Mouse (Mus musculus) cerebellum, adult 8-10 months (tissue): ENCODE measurements around the gene Prkn.

Experiments
- DNase-seq: peaks from one replicate; pipeline ENCODE4 v3.0.0; 2022

Gene Prkn

DNA sequence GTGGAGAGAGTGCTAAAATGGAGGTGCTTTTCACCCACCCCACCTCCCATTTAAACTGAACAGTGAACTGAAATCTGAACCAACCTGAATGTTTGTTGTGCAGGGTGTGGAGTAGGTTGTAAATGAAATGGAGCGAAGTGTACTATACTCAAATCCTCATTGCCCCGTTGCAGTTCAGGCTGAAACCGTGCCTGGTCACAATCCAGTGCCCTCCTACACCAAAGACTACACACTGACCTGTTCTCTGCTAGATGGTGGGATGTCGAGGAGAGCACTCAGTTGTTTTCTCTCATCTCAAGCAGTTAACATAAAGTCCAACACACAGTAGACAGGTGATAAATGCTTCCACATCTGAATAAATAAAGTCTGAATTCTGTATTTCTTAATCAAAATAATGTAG lies 574.1 kb downstream of the Prkn start:
- no peak for DNase-seq

DNA sequence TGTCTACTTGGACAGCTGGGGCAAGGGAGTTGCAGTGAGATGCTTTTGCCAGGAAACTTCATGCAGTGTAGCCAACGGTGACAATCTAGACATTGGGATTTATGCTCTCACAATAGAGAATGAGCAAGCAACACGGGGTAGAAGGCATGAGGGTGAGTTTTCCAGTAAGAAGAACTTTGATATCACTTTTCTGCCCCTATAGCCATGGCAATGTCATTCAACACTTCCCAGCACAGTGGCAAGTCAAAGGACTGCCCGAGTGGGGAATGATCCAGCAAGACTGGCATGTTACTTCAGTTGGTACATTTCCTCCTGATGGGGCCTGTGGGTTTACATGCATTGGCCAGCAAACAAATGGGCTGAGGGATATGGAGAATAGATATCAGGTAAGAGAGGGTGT lies 577.0 kb downstream of the Prkn start:
- no peak for DNase-seq

DNA sequence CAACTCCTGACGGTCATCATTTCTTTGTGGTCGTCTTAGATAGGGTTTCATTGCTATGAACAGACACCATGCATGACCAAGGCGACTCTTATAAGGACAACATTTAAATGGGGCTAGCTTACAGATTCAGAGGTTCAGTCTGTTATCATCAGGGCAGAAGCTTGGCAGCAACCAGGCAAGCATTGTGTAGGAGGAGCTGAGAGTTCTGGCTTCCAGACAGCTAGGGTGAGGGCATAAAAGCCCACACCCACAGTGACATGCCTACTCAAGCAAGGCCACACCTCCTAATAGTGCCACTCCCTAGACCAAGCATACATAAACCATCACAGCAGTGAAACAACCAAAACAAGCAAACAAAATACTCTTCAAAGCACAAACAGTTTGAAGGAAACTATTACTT lies 579.3 kb downstream of the Prkn start:
- DNase-seq: no peak

DNA sequence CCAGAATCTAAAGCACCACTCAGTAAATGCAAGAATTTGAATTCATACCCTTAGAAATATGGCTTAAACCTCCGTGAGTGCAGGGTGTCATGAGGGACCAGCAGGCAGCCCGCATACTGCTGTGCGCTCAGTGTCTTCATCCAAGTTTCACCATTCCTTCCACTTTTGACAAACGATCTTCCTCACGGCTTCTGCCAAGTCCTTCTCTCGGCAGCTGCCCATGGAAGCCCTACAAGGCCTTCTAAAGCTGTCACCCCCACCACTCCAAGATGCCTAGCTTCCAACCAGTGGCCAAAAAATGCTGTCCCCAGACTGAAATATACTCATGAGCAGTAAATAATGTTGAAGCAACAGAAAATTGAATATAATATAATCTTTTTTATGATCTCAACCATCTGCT lies 580.7 kb downstream of the Prkn start:
- peak; percentile 17 for DNase-seq

DNA sequence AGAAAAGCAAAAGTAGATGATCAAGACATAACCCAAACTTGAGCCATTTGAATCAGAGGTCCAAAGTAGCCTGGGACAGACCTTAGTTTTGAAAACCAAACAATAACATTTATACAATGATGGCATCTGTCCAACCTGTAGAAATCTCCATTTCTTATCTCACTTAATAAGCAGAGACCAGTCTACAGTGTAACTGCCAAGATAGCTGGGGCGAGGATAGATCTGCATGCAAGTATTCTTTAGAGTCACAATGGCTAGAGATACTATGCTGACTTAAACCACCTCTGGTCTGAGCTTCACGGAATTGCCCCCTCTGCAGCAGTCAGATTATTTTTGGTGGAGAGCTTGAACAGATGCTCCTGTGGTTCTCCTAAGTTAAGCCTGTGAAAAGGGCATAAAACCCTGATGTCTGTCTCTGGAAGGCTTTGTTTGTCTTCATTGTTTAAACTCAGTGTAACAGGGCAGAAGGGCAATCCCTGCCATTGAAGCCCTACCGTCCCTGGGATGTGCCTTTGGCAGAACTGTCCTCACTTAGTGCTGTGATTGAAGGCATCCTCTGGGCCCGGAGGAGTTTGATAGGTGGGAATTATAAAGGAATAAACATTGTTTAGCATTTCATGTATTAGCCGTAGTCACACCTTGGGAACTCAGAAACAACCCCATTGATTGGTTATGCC lies 581.2 kb downstream of the Prkn start:
- DNase-seq: no peak

DNA sequence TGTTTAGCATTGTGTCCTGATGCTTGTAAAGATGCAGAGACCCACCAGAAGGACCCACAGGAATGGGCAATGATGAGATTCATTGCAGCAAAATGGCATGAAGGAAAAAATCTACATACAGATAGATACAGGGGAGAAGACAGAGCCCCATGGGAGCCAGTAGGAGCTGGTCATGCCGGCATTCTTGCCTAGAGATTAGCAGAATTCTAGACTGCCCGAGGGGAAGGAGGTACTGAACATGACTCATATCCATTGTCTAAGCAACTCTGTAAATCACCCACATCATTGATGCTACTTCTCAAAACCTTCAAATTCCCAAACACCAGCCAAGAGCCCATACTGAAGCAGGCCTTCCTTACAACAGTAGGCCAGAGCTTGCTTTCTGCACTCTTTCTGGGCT lies 591.1 kb downstream of the Prkn start:
- DNase-seq: no peak

DNA sequence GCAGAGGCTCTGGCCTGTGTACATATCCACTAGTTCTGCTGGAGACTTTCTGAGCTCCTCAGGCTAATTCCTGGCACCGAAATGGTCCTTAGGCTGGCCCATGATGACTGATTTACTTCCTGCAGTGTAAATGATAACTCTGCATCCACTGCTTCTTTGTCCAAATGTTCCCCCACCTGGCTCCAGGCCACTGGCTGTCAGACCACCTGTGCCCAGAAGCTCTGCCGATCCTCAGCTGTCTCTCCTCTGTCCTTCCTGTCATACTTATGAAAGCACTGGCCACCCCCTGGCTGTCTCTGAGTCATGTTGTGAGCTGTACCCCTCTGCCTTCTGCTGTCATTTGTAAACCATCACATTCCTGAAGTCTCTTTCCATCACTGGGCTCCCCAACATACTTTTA lies 592.4 kb downstream of the Prkn start:
- DNase-seq: no peak

DNA sequence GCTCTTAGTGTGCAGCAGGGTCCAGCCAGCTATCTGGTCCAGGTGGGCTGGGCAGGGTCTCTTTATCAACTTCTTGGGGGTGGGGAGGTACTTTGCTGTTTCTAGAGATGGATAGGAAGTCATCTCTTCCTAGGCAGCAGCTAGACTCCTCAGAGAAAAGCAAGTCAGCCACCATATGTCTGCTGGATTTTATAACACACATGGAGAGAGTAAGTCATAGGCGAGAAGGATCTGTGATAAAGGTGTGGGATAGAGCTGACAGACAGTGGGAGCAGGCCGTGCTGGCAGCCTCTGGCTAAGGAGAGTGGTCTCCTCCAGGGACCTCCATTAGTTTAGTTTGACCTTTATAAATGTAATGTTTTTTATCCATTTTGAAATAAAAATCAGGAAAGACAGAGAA lies 622.5 kb downstream of the Prkn start:
- DNase-seq: no peak

DNA sequence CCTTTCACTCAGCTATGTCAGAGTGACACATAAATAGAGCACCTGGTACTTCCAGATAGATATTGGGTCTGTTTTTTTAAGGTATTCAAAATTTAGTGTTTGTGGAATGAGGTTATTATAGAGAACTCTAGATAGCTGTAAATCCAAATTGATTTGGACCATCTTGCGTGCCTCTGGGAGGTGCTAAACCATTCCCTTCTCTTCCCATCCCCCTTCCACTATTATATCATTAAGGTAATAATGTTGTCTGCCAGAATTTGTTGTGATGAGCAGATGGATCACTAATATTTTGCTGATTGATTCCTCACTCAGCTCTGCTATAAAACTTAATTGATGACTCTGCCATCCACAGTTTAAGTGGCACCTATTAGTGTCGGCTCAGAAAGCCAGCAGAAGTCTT lies 625.9 kb downstream of the Prkn start:
- DNase-seq: no peak

DNA sequence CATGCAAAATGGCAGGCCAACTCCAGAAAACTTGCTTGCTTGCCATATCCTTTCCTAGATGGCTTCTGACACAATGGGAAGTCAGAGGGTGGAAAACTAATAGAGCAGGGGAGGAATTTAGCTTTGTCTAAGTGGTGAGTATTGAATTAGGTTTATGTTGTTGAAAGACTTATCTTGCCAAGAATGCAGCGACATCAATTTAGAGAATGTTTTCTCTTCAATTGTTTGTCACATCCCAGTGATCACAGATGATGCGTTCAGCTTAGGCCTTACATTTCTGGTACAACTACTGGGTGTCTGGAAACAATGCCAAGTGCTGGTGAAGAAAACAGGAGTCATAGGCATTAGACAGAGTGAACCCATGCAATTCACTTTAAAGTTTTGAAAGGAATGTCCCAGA lies 628.4 kb downstream of the Prkn start:
- DNase-seq: no peak

DNA sequence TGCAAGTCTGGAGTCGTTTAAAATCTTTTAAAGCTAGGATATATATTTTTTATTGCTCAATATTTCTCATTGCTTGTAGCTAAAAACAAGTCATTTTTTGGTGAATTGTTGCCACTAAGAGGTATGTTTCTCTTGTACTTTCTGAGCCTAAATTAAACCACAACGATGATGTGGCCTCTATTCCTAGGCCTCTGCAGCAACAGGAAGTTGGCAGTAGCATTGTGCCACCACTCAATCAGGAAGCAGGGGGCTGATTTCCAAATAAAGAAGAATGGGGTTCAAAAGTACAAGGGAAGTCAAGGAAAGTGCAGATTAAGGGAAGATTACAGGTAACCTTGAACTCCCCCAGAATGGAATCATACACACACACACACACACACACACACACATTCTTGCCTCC lies 642.8 kb downstream of the Prkn start:
- no peak for DNase-seq

DNA sequence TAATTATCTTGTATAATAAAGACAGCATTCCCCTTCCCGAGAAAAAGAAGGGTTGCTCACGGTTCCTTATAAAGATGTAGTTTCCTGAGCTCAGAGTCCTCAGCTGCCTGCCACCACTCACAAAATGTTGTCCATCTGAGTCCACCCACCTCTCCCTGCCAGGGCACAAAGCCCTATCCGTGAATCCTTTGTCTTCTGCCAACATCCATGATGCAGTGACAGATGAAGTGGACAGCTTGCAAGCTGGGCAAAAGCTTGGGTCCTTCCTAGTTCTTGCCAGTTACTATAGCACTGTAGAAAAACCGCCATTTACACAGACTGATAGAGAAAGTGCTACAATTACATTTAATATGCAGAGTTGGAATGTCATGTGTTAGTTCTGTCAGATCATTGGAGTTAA lies 649.9 kb downstream of the Prkn start:
- DNase-seq: peak; percentile 63

DNA sequence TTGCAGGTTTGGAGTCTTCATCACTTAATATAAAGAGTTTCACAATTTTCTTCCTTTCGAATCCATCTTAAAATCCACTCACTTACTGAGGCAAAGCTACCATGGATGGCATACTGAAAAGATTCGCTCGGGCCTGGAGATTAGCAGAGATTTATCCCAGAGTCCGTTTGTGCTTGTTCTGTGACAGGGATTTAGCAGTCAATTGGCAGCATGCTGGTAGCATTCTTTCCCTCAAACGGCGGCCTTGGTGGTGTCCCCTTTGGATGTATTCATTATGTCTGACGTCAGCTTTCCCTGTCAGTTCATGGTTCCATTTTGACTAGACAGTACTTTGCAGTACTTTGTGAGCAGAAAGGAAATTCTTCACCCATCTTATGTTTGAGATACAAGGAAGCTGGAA lies 662.4 kb downstream of the Prkn start:
- DNase-seq: no peak

DNA sequence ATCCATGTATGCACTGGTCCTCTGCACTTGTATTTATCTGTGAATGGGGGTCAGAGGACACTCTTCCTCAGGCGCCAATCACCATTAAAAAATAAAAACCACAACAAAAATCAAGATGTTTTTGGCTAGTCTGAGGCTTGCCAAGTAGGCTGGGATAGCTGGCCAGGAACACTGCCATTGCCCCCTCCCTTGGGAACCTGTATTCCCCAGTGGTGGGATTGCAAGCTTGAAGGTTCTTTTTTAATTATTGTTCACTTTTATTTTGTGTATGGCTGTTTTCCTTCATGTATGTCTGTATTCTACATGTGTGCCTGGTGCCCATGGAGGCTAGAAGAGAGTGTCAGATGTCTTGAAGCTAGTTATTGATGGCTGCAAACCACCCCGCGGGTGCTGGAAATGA lies 664.3 kb downstream of the Prkn start:
- DNase-seq: no peak

DNA sequence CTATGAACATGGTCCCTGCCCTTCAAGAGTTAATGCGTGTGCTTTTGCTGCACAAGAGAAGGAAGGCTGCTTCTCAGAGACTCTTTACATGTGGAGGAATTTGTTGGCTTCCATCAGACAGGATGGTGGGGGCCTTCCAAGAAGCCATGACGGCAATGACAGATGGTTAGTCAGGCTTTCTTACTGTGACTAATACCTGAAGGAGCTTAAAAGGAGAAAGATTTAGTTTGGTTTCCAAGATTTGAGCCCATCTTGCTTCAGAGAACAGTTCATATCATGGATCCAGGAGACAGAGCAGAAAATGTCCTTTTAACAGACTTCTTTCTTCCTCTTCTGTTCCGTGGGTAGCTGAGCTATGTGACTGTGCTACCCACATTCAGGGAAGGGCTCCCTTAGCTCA lies 666.9 kb downstream of the Prkn start:
- DNase-seq: no peak

DNA sequence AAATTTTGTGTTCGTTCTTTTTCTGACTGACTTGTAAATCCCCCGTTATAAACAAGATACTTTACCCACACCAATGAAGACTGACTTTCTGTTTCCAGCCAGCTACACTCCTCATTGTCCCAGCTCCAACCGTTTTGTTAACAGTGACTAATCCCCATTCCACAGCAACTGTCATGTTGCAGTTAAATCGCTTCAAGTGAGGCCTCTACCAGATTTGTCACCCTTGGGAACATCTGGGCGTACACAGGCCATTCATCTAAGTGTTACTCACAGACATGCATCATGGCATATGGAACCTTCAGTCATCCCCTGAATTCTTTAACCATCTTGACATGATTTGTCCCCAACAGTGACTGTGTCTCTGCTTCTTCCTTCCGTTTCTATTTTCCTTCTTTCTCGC lies 669.9 kb downstream of the Prkn start:
- DNase-seq: no peak

DNA sequence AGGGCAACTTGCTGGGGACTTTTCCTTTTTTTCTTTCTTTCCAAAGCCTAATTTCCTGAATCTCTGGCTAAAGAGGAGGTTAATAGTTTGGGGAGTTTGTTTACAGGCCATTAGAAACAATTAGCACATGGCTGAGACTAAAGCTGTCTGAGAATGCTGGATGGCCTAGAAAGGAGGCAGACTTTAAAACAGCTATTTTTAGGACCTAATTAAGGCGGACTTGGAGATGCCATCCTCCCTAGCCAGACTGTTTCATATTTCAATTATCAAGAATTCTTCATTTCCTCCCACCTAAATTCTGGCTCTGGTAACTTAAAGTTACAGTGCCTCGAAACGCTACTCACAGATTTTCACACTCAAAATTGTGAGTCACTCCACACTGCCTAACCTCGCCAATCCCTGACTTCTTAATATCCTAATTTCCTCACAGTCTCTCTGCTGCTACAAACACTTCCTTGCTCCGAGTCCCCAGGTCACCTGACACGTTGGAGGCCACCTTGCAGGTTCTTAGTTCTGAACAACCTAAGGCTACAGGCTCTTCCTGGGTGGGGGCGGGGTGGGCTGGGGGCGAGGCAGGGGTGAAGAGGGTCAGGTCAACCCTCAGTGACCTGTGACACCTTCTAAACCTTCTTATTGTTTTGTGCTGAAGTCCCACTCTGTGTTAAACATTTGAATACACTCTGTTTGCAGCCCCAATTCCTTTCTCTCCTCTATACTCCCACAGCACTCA lies 674.0 kb downstream of the Prkn start:
- DNase-seq: no peak

DNA sequence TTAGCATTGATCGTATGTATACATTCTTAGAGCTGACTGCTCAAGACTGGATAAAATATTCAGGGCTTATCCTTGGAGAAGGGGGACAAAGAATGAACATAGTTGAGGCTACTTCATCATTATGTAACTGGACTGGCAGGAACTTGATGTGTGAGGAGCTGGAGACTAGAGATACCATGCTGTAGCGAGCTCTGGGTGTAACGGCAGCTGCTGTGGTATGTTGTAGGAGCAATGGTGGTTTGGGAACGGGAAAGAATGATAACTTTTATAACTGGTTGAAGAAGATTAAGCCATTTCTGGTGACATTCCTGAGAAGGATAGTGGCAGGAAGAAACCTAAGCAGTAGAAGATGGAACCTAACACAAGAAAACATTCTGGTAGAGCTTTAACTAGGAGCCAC lies 675.4 kb downstream of the Prkn start:
- DNase-seq: no peak

DNA sequence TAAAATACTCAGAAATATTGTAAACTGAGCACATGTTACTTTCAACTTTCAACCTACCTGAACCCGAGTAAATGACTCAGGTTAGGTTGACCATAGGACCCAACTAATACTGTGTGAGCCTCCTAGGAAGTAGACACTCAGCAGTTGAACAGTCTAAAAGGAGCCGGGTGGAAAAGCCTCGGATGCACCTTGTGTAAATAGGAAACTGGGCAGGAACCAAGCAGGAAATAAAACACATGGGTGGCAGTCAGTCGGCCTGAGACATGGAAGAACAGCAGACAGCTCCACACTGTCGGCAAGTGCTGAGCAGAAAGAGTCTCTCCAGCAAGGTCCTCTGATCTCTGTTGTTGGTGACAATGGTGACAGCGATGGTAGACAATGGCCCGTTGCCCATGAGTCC lies 676.0 kb downstream of the Prkn start:
- no peak for DNase-seq

DNA sequence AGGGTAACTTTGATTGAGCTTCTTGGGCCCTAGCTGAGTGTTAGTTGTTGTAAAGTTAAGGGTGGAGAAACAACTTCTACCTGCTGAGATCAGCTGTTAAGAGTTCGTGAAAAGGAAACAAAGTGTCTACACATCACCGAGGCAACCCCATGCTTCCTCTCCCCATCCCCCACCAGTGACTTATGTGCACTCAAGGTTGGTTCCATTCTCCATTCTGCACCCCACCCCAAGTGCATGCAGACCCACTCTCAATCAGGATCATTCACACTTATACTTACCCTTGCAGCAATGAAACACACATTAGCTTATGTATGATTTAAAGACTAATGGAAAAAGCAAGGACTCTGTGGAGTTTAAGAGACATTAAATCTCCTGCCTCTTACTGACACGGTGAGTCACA lies 691.9 kb downstream of the Prkn start:
- no peak for DNase-seq

DNA sequence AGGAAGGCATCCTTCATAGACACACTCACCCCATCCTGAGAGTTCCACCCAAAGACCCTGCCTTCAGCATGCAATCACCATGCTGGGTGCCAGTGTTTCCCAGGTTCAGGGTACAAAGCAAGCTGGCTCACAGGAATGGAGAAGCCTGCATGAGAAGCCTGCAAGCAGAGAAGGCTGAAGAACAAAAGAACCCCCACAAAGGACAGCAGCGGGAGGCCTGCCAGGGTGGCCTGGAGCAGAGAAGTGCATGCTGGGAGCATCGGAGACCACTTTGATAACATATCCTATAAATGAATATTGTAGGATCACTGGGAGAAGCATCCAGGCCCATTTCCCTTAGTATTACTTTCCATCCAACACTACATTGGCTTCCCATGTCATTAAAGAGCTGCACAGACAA lies 692.6 kb downstream of the Prkn start:
- DNase-seq: no peak

DNA sequence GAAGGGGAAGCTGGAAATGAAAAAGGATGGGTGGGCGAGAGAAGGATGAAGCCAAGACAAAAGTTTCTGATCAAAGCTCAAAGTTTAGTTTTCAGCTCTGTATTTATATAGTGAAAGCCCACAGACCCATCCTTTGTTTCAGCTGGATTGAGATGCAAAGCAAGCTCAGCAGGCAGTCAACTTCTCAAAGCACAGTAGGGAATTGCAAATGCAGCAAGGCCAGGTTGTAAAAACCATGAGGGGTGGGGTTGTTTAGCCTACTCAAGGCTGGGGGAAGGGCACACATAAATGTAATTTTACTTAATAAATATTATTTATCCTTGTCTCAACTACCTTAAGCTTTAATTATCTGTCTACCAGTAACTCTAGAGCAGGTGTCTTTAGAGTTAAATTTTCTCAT lies 693.7 kb downstream of the Prkn start:
- DNase-seq: no peak

DNA sequence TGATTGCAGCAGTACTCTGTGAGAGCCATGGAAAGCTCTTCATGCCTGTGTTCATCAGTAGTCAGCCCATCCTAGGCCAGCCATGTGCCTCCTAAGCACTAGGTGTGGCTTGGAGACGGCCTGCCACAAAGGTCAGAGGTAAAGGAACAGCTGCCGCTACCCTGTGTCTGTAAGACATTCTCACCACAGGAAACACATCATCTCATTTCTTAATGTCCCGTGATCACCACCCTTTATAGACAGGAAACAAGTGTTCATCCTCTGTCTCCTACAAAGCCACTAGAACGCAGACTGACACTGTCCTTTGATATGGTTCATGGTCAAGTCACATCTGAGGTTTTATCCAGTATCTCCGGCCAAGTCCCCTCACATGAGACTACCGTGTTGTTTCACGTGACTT lies 698.6 kb downstream of the Prkn start:
- no peak for DNase-seq

DNA sequence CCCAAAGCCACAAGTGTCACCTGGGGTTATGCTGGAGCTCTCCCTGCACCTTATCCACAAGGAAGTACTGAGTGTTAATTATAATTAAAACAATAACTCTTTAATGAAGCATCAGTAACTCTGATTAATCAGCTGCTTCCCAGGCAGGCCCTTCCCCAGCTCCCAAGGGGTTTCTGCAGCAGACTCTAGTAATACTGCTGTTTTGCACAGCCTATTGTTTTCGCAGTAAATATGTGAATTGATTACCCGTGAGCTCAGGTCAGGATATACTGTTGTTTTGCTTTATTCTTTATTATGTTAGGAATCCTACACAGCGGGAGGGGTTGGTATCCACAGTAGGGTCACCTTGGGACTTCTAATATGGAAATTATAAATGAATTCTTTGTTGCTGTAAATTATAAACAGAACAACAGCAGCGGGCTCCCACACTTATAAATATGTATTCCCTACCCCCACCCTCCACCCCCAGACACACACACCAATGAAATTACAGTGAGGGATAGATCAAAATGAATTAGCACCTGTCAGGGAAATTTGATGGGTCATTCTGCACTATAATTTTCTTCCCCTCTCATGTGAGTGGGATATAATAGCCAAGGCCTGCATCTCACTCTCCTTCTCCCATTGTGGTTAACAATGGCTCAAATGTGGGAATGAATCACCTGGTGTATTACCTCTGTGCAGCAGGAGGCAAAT lies 701.9 kb downstream of the Prkn start:
- no peak for DNase-seq

DNA sequence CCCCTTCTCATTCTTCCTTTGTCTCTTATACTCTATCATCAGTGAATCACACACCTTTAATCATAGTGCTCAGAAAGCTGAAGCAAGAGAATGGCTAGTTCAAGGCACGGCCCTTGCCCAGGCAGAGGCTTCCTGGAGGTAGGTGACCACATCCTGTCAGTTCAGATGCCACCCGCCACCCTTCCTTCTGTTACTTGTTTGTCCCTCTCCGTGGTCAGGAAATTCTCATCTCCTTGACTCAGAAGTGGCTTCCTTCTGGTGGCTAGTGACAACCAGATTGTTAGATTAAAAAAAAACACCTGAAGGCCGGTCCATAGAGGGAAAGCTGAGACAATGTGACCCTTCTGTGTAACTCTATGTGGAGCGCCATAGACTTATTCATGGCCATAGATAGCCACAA lies 710.4 kb downstream of the Prkn start:
- DNase-seq: no peak
